Mouse (Mus musculus) layer of hippocampus, adult 9-11 months (tissue): ENCODE measurements around the gene Cdyl.

Experiments used
- DNase-seq: peaks from one replicate; pipeline ENCODE4 v3.0.0; 2022

Gene Cdyl

DNA sequence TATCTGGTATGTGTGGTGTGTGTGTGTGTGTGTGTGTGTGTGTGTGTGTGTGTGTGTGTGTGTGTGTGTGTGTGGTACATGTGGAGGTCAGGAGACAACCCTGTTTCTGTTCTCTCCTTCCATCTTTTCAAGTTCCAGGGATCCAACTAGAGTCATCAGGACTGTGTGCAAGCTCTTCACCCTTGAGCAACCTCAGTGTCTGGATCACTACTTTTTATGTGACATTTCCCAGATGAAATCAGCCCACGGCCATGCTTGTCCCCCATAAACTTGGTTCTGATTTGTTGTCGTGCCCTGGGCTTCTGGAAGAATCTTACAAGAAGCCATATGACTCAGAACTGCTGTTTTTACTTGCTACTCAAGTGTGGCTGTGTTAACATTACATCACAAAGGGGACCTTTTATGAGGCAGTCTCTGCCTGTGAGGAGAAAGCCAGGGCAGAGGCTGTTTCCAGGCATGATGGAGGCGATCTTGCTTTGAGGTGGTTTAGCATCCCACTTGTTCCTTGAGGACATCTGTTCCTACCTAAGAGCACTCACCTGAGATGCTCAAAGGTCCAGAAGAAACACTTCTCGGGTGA, at the start of gene Cdyl:
Cdyl (plus strand) TSS at position 428 of the 580 bp plus-strand sequence.
- no peak for DNase-seq

DNA sequence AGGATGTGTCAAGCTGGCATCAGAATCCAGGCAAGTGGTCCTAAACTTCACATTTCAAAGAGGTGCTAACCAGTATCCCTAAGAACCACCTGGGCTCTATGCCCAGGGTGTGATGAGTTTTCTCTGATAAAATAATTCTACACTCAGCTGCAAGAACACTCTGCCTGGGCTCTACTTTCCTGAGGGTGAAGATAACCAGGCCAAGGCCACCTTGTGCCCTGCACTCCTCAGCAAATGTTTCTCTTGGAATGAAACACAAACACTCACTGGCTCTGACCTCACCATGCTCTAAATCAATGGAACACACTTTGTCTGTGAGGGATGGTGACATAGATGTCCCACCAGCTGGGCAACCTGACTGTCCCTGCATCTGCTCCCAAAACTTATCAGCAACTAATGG, 48.9 kb upstream of the Cdyl start:
- DNase-seq: no peak

DNA sequence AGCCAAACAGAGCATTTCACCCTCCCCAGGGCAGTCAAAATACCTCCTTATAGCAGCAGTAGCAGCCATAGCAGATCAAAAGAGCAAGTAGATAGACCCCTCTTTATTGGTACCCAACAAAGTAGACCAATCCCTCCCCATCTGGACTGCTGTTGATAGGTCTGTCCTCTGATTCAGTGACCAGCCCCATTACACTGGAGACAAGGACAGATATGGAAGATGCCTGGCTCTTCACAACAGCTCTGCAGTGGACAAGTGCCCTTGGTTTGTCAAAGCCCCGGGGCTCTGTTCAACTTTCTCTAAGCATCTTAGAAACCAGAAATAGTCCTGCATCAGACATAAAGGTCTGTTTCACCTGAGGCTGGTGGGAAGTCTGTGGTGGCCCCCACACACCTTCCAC, 47.1 kb upstream of the Cdyl start:
- no peak for DNase-seq

DNA sequence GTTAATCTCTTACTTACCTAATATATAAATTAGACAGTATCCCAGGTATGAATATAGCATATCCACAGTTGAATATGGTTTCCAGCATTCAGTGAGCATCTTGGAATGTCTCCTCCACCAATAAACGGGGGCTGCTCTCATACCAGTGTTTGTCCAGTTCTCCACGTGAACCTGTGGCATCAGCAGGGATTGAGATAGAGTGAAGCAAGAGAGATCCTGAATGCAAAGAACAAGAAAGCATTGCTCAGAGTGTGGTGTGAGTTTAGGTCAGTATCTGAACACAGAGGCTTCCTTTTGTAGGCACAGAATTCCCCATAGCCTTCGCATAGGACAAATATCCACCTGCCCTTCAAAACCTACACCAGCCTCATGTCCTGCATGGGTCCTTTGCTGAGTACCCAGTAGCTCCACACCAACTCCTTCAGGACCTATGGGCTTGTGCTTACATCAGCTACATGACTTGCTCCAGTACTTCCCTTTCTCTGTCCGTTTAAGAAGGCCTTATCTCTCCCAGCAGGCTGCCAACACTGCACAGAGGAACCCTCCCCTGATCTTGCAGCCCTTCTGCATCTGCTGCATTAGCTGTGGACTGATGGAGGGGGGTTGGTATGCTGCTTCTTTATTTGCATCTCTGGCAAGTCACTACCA, 44.7 kb upstream of the Cdyl start:
- no peak for DNase-seq

DNA sequence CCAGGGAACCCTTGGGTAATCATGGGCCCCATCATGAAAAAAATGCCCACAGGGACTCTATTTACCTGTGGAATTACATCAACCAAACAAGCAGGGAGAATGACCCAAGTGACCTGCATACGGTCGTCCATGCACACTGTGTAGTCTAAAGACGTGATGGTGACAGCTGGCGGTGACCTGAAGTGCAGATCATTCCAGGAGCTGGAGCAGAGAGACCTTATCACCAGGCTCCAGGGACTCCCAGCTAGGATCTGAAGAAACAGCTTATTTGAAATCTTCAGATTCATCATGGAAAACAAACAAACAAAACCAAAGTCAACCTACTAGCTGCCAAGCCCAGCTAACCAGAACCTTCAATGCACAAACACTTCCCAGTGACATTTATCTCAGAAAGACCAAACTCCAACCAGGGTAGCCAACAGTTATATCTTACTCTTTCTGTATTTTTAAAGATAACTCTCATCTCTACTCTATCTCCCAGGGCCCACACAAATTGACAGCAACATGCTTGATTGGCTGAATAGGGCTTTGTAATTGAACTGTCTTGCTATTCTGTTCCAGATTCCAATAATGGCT, 43.0 kb upstream of the Cdyl start:
- no peak for DNase-seq

DNA sequence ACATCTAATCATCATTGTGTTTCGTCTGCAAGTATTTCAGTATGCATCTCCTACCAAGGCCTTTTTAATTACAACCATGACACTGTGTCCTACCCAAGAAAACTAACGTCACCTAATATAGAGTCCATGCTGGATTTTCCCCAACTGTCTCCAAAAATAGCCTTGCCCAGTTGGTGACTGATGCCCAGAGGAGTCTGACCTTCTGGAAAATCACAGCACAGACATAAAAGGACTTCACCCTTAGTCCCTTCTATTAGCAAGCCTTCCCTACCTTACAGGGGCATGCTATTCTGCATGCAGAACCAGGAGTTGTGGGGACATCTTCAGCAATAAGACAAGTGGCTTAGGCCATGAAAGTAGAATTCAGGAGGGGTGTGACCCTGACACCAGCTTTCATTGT, 40.3 kb upstream of the Cdyl start:
- DNase-seq: no peak

DNA sequence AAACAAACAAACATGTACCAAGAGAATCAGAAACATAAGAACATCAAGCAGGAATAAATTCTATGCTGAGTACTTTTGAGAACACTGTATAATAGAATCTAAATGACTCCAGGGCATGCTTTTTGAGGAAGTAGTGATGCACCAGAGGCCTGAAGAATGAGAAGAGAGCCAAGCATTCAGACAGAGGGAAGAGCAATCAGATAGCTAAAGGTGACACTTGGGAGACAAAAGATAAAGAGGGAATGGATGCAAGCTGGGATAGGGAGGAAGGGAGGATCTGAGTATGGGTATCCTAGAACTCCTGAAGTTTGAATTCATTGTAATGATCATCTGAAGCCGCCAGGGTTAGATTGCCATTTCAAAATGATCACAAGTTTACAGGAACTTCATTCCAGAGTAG, 38.9 kb upstream of the Cdyl start:
- DNase-seq: no peak

DNA sequence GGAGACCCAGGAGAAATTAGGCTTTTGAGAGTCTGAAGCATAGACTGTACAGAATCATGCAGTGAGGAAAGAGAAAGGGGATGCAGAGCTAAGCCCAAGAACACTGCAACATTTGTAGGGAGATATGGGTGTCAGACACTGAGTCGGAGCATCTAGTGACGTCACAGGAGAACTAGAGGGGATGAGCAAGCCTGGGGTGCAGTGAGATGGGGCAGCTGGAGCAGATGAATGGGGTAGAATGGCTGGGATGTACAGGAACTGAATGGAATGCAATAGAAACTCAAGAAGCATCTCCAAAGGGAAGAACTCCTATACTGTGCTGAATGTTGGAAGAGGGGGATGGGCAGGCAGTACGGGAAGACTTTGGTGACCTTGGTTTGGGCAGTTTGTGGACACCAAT, 34.8 kb upstream of the Cdyl start:
- DNase-seq: no peak

DNA sequence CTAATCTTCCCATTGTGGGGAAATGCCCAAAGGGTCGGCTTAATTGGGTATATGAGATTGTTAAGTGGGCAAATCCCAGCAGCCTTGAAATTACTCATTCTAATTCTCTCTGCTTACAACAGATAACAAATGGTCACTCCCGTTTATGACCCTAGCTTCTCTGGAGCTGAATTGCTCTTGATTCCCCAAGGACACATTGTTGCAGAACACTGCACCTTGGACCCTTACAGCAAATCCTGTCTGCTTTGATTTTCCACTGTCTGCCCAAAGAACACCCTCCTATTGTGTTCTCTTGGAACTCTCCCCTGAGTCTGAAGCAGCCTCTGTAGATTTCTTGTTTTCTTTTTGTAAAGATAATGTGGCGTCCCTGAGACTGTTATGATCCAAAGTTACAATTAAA, 34.1 kb upstream of the Cdyl start:
- no peak for DNase-seq

DNA sequence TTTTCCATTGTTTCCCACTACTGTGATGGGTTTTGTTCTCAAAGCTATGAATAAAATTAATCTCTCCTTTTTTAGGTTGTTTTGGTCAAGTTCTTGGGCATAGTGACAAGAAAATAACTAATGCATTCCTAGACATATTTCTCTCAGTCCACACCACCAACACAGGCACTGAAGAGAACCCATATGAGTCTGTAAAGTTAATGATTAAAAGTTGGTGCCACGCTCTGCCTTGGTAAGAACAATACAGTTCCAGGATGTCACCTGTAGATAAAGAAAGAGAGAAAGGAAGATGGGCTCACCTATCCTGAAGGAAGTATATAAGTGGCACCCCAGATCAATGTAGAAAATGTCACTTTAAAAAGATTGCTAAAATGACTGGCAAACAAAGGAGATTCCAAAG, 32.3 kb upstream of the Cdyl start:
- no peak for DNase-seq

DNA sequence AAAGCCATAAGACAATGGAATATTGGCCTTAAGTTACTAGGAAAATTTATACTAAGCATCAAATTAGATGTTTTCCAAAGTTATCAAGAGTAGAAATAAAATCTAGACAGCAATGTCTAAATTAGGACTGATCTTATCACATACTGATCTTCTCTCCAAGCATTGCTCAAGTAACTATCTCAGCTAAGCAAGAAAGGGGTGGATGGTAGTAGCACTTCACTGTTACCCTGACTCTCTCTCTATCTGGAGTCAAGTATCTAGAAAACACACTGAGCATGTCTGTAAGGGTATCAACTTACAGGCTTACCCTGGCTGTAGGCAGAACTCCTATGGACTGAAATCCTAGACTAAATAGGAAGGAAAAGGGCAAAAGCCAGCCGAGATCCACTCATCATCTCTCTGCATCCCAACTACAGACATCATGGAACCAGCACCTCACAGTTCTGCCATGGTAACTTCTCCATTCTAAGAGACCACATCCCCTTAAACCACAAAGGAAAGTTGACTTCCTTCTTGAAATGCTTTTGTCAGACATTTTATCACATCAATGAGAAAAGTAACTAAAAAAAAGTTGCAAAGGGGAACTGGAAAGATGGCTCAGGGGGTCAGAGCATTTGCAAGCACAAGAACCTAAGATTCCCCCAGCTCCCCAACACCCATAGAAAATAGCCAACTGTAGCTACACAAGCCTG, 12.4 kb upstream of the Cdyl start:
- no peak for DNase-seq

DNA sequence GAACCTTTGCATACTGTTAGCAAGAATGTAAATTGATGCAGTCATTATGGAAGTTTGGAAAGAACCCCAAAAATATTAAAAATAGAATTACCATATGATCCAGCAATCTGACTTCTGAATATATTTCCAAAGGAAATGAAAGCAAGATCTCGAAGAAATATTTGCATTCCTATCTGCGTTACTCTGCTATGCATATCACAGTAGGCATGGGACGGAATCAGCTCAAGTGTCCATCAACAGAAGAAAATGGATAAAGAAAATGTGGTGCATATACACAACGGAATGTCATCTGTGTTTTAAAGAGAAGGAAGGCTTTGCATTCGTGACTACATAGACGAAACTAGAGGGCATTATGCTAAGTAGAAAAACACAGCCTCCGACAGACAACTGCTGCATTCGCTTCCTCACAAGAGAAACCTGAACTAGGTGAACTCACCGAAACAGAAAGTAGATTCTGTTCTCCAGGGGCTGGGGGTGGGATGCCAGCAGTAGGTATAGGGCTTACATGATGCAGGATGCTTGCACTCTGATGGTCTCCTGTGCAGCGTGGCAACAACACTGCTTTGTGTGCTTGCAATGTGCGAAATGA, 9.3 kb upstream of the Cdyl start:
- DNase-seq: no peak

DNA sequence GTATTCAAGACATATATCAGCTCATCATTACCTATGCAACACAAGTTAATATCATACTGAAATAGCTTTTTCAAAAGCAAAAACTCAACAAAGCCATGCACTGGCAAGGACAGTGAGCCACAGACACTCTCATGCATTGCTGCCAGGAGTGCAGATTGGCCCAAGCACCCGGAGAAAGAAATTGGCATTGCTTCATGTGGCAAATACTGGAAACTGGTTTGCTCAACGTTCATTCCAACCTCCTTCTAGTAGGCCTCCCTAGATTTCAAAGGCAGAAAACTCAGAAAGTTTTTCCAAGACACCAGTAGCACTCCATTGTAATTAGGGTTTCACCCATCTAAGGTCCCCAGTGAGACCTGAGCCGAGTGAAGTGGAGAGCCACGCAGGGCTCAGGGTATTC, 6.8 kb upstream of the Cdyl start:
- no peak for DNase-seq

DNA sequence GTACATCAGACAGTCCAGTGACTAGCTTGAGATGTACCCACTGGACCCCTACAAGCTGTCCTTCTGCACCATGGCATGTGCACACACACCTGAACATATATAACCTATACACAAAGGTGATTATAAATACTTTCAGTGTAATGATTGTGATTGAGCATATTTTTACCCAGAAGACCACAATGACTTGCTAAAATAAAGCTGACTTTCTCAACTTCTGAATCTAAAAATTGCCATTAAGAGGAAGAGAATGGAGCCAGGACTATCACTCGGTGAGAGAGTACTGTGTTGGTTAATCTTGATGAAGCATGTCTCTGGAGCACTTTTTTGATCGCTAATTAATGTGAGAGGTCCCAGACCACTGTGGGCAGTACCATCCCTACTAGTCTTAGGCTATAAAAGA, 2.8 kb upstream of the Cdyl start:
- no peak for DNase-seq

DNA sequence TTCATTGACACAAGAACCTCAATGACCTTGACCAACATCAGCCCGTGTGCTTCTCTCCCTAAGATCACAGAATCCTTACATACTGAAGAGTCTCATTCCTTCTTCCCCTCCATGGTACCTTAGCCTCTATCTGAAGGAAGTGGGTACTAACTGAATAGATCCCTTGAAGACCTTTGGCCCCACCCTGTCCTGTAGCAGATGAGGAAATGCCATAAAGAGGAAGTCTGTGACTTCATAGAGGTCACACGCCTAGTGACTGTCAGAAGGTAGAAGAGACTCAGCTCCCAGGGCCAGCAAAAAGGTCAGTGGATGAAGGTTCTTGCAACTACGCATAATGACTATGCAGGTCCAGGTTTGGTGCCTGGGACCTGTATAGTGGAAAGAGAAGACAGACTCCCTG, 5.8 kb downstream of the Cdyl start:
- DNase-seq: no peak

DNA sequence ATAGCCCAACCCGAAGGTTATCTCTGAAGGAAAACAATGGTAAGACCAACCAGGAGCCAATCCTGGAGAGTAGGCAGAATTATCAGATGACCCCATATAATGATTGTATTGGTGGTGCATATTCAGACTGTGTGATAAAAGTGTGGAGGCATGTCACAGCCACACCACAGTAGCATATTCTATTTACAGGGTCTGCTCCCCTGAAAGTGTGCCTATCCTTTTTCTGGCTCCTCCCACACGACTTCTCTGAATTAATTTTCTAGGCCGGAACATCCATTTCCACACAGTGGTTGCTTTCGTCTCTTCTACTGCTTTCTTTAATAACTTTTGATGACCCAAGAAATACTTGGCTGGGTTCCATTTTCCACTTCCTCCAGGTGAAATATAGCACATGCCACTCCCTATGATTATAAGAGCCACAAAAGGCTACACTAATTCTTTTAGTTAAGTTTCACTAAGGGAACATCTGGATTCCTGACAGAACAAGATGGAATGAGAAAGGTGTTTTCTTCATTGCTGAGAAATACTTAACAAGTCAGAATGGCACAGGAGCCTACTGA, 10.4 kb downstream of the Cdyl start:
- no peak for DNase-seq

DNA sequence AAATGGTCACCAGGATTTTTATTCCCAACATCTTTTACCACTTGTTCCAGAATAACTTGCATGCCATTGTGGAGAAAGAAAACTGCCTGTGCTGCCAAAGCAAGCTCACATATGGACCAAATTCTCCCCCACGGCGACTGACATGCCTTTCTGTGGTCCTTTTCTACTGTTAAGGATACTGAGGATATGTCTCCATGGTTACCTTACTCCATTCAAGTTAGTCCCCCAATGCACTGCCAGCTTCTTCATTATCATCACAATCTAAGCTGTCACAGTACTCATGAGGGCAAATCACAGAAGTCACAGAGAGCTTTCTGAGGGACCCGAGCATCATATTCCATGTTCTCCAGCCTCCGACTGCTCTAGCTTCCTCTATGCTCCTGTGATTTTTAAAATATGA, 11.2 kb downstream of the Cdyl start:
- DNase-seq: no peak

DNA sequence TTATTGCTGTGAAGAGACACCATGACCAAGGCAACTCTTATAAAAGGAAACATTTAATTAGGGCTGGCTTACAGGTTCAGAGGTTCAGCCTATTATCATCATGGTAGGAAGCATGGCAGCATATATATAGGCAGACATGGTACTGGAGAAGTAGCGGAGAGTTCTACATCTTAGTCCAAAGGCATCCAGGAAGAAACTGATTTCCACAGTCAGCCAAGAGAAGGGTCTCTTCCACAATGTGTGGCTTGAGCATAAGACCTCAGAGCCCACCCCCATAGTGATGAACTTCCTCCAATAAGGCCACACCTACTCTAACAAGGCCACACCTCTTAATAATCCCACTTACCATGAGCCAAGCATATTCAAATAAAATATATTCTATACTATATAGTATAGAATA, 17.3 kb downstream of the Cdyl start:
- DNase-seq: no peak

DNA sequence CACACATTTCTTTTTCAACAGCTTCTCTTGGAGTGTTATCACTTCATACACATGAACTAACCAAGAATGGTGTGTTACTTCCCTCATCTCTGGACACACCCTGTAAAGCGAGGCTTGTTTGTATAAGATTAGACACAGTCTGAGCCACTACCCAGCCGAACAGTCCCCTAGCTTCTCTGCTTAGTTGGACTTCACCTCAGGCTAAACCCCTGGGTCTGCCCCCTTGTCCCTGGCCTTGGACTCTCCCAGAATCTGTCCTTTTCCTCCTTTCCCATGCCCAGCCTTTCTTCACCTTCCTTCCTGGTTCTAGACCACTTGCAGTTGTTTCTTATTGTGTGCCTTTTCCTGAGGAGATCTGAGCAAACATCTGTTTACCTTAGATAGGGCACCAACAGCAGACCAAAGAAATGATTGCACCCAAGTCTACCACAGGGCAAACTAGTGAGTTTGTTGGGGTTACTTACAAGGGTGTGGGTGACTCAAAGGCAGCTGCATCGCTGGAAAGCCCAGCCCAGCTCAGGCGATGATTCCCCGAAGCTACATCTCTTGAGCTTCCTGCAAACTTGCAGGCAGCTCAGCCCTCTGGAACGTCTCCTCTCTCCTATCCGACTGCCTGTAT, 17.9 kb downstream of the Cdyl start:
- DNase-seq: no peak

DNA sequence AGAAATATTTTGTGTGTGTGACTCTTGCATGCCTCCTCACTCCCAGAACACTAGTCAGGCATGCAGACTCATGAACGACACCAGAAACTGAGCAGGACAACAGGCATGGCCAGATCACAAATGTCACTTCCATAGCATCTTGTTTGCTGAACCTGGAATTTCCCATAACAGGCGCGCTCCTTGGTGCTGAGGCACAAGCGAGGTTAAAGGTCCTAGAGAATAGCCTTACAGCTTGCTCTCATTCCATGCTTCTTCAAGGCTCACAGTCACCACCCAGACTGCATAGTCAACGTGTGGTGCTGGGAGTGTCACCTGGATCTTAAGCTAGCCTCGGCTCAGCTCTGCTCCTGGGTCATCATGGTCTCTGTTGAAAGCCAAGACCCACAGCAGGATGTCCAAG, 19.1 kb downstream of the Cdyl start:
- DNase-seq: no peak

DNA sequence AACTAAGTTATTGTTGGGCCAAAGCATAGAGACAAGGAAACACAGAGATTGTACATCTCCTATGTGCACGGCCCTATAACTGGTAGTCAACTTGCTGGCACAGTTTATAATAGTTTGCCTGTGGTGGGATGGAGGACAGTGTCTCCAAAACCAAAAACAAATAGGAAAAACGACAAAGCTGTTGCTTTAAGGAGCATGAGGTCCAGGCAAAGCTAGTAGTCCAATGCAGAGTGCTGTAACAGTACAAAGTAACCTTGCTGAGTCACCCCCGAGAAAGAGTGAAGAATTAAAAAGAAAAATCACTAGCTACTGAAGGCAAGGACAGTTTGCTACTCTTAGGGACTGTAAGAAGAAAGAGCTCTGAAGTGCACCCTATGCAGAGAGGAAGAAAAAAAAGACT, 21.7 kb downstream of the Cdyl start:
- no peak for DNase-seq

DNA sequence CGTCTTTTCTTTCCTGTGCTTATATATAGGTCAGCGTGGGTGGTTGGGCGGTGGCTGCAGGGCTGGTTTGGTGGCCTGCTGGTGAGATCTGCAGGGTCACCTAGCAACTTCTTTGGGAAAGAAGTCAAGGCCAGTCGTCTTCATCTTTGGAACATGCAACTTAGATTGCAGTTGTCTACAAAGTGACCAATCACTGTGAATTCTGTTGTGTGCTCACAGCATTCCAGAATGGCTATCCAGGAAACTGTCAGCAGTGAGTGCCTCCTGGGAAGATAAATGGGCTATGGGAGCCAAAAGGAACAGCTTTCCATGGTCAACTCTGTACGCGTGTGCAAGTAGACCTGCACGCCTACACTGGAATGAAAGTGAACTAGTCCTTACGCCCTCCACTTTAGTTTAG, 26.6 kb downstream of the Cdyl start:
- no peak for DNase-seq

DNA sequence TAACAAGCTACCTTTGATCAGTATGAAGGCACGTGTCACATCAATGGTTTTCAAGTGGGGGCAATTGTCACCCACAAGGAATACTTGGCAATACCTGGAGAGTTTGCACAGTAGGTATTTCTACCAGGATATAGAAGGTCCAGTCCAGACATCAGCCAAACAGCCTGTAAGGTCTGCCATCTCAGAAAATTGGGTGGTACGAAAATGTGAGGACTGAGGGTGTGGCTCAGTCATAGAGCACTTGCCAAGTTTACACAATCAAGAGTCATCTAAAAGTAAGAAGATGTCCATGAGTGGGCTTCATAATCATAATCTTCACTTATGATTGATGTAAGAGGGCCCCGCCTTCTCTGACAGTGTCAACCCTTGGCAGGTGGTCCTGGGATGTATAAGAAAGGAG, 29.9 kb downstream of the Cdyl start:
- no peak for DNase-seq
